Mouse (Mus musculus): ENCODE data around the gene Itprid1. TPM values are rescaled to one million over a fixed set of nuclear protein-coding genes. Genes with fewer than 3 reads are reported as not detected.

Gene Itprid1
- polyA plus RNA-seq, 1 experiment from 2014 or later: not detected

DNA sequence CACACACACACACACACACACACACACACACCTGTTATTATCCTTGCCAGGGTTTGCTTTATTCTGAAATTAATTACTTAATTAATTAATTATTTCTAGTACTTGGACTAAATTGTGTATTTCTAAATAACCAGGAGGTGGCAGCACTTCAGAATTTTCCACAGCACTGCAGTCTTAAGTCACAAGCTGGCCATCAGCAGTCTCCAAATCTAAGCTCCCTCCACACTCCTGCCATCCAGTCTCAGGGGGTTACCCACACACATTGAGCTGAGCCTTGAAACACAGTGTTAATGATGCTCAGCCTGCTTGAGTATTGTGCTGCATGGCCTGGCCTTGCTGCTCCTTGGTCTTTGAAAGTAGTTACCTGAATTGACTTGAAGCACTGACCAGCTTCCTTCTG, 136.3 kb downstream of the Itprid1 start:
- H3K27me3 ChIP-seq (ENCODE audit: control insufficient read depth, insufficient read depth, low read length): no peaks in the 10 kb centered on the region
- ATAC-seq (ENCODE audit: insufficient number of reproducible peaks, insufficient read depth, low FRiP score, low read depth): no peak
- H3K36me3 ChIP-seq (ENCODE audit: control insufficient read depth, insufficient read depth, low read length): no peaks in the 10 kb centered on the region
- H3K27ac ChIP-seq (replicated peaks in 1 of 2; ENCODE audit: control insufficient read depth in 1 of 2, insufficient read depth in 1 of 2, low read depth in 2 of 2, low read length in 2 of 2): no peak overlapping the region
- no peaks in the 10 kb centered on the region for H3K9me3 ChIP-seq (ENCODE audit: control insufficient read depth, low read length)
- H3K4me3 ChIP-seq (ENCODE audit: control insufficient read depth in 1 of 2, insufficient read depth in 1 of 2, low read depth in 1 of 2, low read length in 2 of 2): no peak overlapping the region
- no peak overlapping the region for H3K9ac ChIP-seq (ENCODE audit: low read length)
- no peak overlapping the region for H3K4me2 ChIP-seq (ENCODE audit: low read length)
- H3K4me1 ChIP-seq (ENCODE audit: control insufficient read depth in 2 of 2, insufficient read depth in 2 of 2, low read length in 2 of 2): no peaks in the 10 kb centered on the region

- H3K4me3 ChIP-seq (ENCODE audit: control insufficient read depth in 1 of 2, insufficient read depth in 1 of 2, low read depth in 1 of 2, low read length in 2 of 2): no peak overlapping the region
- 69% methylated on average over 2 of the region's 2 CpGs for WGBS
- H3K4me2 ChIP-seq (ENCODE audit: low read length): no peak overlapping the region
- ATAC-seq (ENCODE audit: insufficient number of reproducible peaks, insufficient read depth, low FRiP score, low read depth): no peak
- H3K9ac ChIP-seq (ENCODE audit: low read length): no peak overlapping the region
- H3K36me3 ChIP-seq (ENCODE audit: control insufficient read depth, insufficient read depth, low read length): no peaks in the 10 kb centered on the region
- no peak overlapping the region for H3K27ac ChIP-seq (replicated peaks in 1 of 2; ENCODE audit: control insufficient read depth in 1 of 2, insufficient read depth in 1 of 2, low read depth in 2 of 2, low read length in 2 of 2)
- H3K4me1 ChIP-seq (ENCODE audit: control insufficient read depth in 2 of 2, insufficient read depth in 2 of 2, low read length in 2 of 2): no peaks in the 10 kb centered on the region
- no peaks in the 10 kb centered on the region for H3K9me3 ChIP-seq (ENCODE audit: control insufficient read depth, low read length)
- no peaks in the 10 kb centered on the region for H3K27me3 ChIP-seq (ENCODE audit: control insufficient read depth, insufficient read depth, low read length)
Observed at GRCm38 (mm10) chr6:55979766-55980165, 143.1 kb downstream of the Itprid1 start.

DNA sequence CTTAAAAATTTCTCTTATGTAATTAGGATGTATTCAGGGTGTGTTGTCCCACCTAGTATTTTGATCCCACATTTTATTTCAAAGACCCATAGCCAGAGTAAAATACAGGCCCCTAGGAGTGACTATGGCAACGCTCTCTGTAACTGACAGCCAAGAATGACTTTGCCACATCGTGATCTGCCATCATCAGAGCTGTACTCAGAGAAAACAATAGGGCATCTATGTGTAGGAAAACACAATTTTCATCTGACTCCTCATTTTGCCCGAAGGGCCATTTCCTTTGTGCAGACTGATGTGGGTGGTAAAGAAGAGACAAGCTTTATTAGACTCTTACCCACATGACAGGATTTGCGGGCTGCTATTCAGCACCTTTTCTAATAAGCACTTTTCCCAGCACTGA, 172.0 kb downstream of the Itprid1 start:
- ATAC-seq (ENCODE audit: insufficient number of reproducible peaks, insufficient read depth, low FRiP score, low read depth): no peak
- Histone ChIP-seq H3K27ac (replicated peaks in 1 of 2; ENCODE audit: control insufficient read depth in 1 of 2, insufficient read depth in 1 of 2, low read depth in 2 of 2, low read length in 2 of 2) (no peak overlapping the region), H3K9me3 (ENCODE audit: control insufficient read depth, low read length) (no peaks in the 10 kb centered on the region), H3K4me1 (ENCODE audit: control insufficient read depth in 2 of 2, insufficient read depth in 2 of 2, low read length in 2 of 2) (no peaks in the 10 kb centered on the region), H3K36me3 (ENCODE audit: control insufficient read depth, insufficient read depth, low read length) (no peaks in the 10 kb centered on the region), H3K9ac (ENCODE audit: low read length) (no peak overlapping the region), H3K4me2 (ENCODE audit: low read length) (no peak overlapping the region), H3K4me3 (ENCODE audit: control insufficient read depth in 1 of 2, insufficient read depth in 1 of 2, low read depth in 1 of 2, low read length in 2 of 2) (no peak overlapping the region), H3K27me3 (ENCODE audit: control insufficient read depth, insufficient read depth, low read length) (no peaks in the 10 kb centered on the region)
- 78% methylated on average over 4 of the region's 4 CpGs for WGBS

GRCm38 (mm10) chr6:56012384-56012783, 175.7 kb downstream of the Itprid1 start:
- Histone ChIP-seq H3K27me3 (ENCODE audit: control insufficient read depth, insufficient read depth, low read length) (no peaks in the 10 kb centered on the region), H3K9ac (ENCODE audit: low read length) (no peak overlapping the region), H3K4me1 (ENCODE audit: control insufficient read depth in 2 of 2, insufficient read depth in 2 of 2, low read length in 2 of 2) (no peaks in the 10 kb centered on the region), H3K36me3 (ENCODE audit: control insufficient read depth, insufficient read depth, low read length) (no peaks in the 10 kb centered on the region), H3K27ac (replicated peaks in 1 of 2; ENCODE audit: control insufficient read depth in 1 of 2, insufficient read depth in 1 of 2, low read depth in 2 of 2, low read length in 2 of 2) (no peak overlapping the region), H3K4me2 (ENCODE audit: low read length) (no peak overlapping the region), H3K9me3 (ENCODE audit: control insufficient read depth, low read length) (no peaks in the 10 kb centered on the region), H3K4me3 (ENCODE audit: control insufficient read depth in 1 of 2, insufficient read depth in 1 of 2, low read depth in 1 of 2, low read length in 2 of 2) (no peak overlapping the region)
- no peak for ATAC-seq (ENCODE audit: insufficient number of reproducible peaks, insufficient read depth, low FRiP score, low read depth)
- WGBS: 79% methylated on average over 5 of the region's 5 CpGs

- Histone ChIP-seq H3K4me1 (ENCODE audit: control insufficient read depth in 2 of 2, insufficient read depth in 2 of 2, low read length in 2 of 2) (peaks cover 4 to 5% of the 10 kb centered on the region in 2 experiments; a peak in 3 of 4 replicates), H3K36me3 (ENCODE audit: control insufficient read depth, insufficient read depth, low read length) (no peaks in the 10 kb centered on the region), H3K4me3 (ENCODE audit: control insufficient read depth in 1 of 2, insufficient read depth in 1 of 2, low read depth in 1 of 2, low read length in 2 of 2) (no peak within 1 kb of the TSS), H3K9me3 (ENCODE audit: control insufficient read depth, low read length) (no peaks in the 10 kb centered on the region), H3K9ac (ENCODE audit: low read length) (no peak within 1 kb of the TSS), H3K4me2 (ENCODE audit: low read length) (no peak within 1 kb of the TSS; the same call in 1 of the 2 replicates), H3K27me3 (ENCODE audit: control insufficient read depth, insufficient read depth, low read length) (0 out of 2 replicates have a peak, but pooled peaks cover 4% of the 10 kb centered on the region), H3K27ac (replicated peaks in 1 of 2; ENCODE audit: control insufficient read depth in 1 of 2, insufficient read depth in 1 of 2, low read depth in 2 of 2, low read length in 2 of 2) (no peak within 1 kb of the TSS)
- WGBS: 54% methylated on average over 16 of the region's 16 CpGs
- ATAC-seq (ENCODE audit: insufficient number of reproducible peaks, insufficient read depth, low FRiP score, low read depth): no peak
Observed at GRCm38 (mm10) chr6:56017291-56017994, 180.7 kb downstream of the Itprid1 start, which contains the start of gene Ppp1r17. Gene Ppp1r17, plus strand, starts transcription at chr6:56017497.

GRCm38 (mm10) chr6:56019632-56020031, 182.9 kb downstream of the Itprid1 start:
- Histone ChIP-seq H3K9ac (ENCODE audit: low read length) (no peak overlapping the region), H3K27me3 (ENCODE audit: control insufficient read depth, insufficient read depth, low read length) (0 out of 2 replicates have a peak, but pooled peaks cover 4% of the 10 kb centered on the region), H3K27ac (replicated peaks in 1 of 2; ENCODE audit: control insufficient read depth in 1 of 2, insufficient read depth in 1 of 2, low read depth in 2 of 2, low read length in 2 of 2) (no peak overlapping the region), H3K4me3 (ENCODE audit: control insufficient read depth in 1 of 2, insufficient read depth in 1 of 2, low read depth in 1 of 2, low read length in 2 of 2) (no peak overlapping the region), H3K36me3 (ENCODE audit: control insufficient read depth, insufficient read depth, low read length) (no peaks in the 10 kb centered on the region), H3K4me1 (ENCODE audit: control insufficient read depth in 2 of 2, insufficient read depth in 2 of 2, low read length in 2 of 2) (peaks cover 4 to 5% of the 10 kb centered on the region in 2 experiments; a peak in 3 of 4 replicates), H3K4me2 (ENCODE audit: low read length) (no peak overlapping the region), H3K9me3 (ENCODE audit: control insufficient read depth, low read length) (no peaks in the 10 kb centered on the region)
- 0% methylated on average over 2 of the region's 2 CpGs for WGBS
- peak; percentile 64; the same call in 1 of the 2 replicates for ATAC-seq (ENCODE audit: insufficient number of reproducible peaks, insufficient read depth, low FRiP score, low read depth)

GRCm38 (mm10) chr6:56025533-56025932, 188.8 kb downstream of the Itprid1 start:
- Histone ChIP-seq H3K27me3 (ENCODE audit: control insufficient read depth, insufficient read depth, low read length) (no peaks in the 10 kb centered on the region), H3K36me3 (ENCODE audit: control insufficient read depth, insufficient read depth, low read length) (no peaks in the 10 kb centered on the region), H3K4me3 (ENCODE audit: control insufficient read depth in 1 of 2, insufficient read depth in 1 of 2, low read depth in 1 of 2, low read length in 2 of 2) (no peak overlapping the region), H3K4me1 (ENCODE audit: control insufficient read depth in 2 of 2, insufficient read depth in 2 of 2, low read length in 2 of 2) (no peaks in the 10 kb centered on the region), H3K4me2 (ENCODE audit: low read length) (no peak overlapping the region), H3K9ac (ENCODE audit: low read length) (no peak overlapping the region), H3K27ac (replicated peaks in 1 of 2; ENCODE audit: control insufficient read depth in 1 of 2, insufficient read depth in 1 of 2, low read depth in 2 of 2, low read length in 2 of 2) (no peak overlapping the region), H3K9me3 (ENCODE audit: control insufficient read depth, low read length) (no peaks in the 10 kb centered on the region)
- 64% methylated on average over 2 of the region's 2 CpGs for WGBS
- ATAC-seq (ENCODE audit: insufficient number of reproducible peaks, insufficient read depth, low FRiP score, low read depth): no peak

- no peak overlapping the region for H3K27ac ChIP-seq (replicated peaks in 1 of 2; ENCODE audit: control insufficient read depth in 1 of 2, insufficient read depth in 1 of 2, low read depth in 2 of 2, low read length in 2 of 2)
- H3K27me3 ChIP-seq (ENCODE audit: control insufficient read depth, insufficient read depth, low read length): no peaks in the 10 kb centered on the region
- H3K4me1 ChIP-seq (ENCODE audit: control insufficient read depth in 2 of 2, insufficient read depth in 2 of 2, low read length in 2 of 2): no peaks in the 10 kb centered on the region
- H3K36me3 ChIP-seq (ENCODE audit: control insufficient read depth, insufficient read depth, low read length): no peaks in the 10 kb centered on the region
- no peak for ATAC-seq (ENCODE audit: insufficient number of reproducible peaks, insufficient read depth, low FRiP score, low read depth)
- H3K9me3 ChIP-seq (ENCODE audit: control insufficient read depth, low read length): no peaks in the 10 kb centered on the region
- WGBS: 53% methylated on average over 6 of the region's 6 CpGs
- no peak overlapping the region for H3K4me3 ChIP-seq (ENCODE audit: control insufficient read depth in 1 of 2, insufficient read depth in 1 of 2, low read depth in 1 of 2, low read length in 2 of 2)
- no peak overlapping the region for H3K4me2 ChIP-seq (ENCODE audit: low read length)
- no peak overlapping the region for H3K9ac ChIP-seq (ENCODE audit: low read length)
Observed at GRCm38 (mm10) chr6:56027318-56027717, 190.6 kb downstream of the Itprid1 start.
